Mouse (Mus musculus) effector memory CD4-positive, alpha-beta T cell, adult 7 months (primary cell): Measurements from ENCODE around the gene Pdcd2. TPM values are rescaled to one million over a fixed set of nuclear protein-coding genes. Genes with fewer than 3 reads are reported as not detected.

ENCODE experiments used
- polyA plus RNA-seq: library from polyadenylated mRNA; unstranded; fragments of 100-300 nt; shearing (Covaris generic); gene quantifications from one replicate; pipeline ENCODE4 v1.2.1, GENCODE M21; 2017

Pdcd2 gene
- polyA plus RNA-seq, result 64.0 TPM

GRCm38 (mm10) chr17:15526986-15527810 is at the start of gene Pdcd2:
Gene Pdcd2 (minus strand): TSS chr17:15527301.

DNA sequence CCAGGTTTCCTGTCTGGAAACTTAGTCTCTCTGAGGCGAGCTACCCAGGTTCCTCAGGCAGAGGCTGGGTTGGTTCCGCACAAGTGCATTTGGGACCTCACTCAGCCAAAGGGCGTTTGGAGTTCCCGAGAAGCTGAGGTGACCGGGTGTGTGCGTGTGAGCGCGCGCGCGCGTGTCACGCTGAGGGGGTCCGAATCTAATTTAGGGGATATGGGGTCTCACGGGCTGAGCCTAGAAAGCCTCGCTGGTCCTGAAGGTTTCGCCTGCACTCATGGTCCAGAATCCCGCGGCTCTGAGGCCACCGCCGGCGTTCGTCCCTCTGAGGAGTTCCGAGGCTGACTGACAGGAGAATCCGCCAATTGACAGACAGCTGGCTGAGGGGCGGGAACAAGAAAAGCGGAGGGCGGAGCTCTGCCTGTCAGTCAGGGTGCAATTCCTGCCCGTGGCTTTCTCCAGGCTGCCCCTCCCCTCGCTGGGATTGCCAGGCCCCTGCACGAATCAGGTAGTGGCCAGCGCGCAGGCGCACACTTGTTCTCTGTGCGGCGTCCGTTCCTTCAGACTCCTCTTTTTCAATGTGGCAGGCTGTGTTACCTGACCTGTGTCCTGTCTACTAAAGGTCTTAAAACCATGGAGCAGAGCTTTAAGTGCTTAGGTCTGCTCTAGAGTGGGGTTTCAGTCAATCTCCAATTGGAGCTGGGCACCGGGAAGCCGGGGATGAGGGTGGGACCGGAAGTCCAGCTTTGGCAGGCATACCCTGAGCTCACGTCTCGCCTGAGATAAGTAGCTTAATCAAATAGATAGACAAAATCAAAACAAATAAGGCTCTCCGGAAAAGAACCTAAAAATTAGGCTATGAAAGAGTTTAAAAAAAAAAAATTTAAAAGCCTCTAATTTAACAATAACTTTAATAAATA is 37.2 kb upstream of the Pdcd2 start, which contains the start of gene Prdm9:
Prdm9 (minus strand) TSS at position 341 of the 914 bp plus-strand sequence.

DNA sequence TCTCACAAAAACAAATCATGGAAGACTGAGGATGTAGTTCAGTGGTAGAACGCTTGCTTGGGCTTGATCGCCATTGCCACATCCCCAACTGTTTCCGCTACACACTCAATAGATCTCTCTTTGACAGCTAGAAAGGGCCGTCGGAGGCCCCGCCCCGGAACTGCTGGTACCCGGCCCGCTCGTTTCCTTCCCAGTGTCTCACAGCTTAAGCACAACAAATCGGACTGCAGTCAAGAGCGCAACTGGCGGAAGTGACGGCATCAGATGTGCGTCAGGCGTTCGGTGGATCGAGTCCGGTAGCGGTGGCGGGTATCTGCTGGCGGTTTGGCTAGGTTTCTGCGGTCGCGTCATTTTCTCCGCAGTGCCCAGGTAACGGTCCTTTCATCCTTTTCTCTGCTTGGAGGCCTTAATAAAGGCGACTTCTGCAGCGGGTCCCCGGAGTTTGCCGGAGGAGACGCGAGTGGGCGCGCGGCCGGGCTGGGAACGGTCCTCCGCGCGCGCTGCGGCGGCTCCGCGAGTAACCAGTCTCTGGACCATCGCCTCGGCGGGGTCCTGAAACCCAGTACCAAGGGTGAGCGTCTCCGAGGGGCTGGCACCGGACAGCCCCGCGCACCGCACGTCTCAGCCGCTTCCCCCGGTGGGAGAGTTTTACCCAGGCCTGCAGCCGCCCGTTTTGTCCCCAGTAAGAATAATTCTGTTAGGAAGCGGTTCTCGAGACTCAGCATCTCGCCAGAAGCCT is 27.3 kb downstream of the Pdcd2 start, which contains the start of the genes Psmb1 and Tbp:
Psmb1 (minus strand) TSS at position 96 of the 739 bp plus-strand sequence.
Tbp (plus strand) TSS at position 233 of the 739 bp plus-strand sequence.

Other genes with a start within 250 kb of the Pdcd2 start
- 0.17 TPM for gene Dll1, start 150.4 kb downstream of the Pdcd2 start, polyA plus RNA-seq
- 39.5 TPM for gene Fam120b, start 131.1 kb downstream of the Pdcd2 start, polyA plus RNA-seq
- 215 TPM for gene Psmb1, start 27.6 kb downstream of the Pdcd2 start, polyA plus RNA-seq
- gene Tbp, start 27.4 kb downstream of the Pdcd2 start, polyA plus RNA-seq, result 32.8 TPM
- gene Prdm9, start 37.1 kb upstream of the Pdcd2 start, polyA plus RNA-seq, result 5.4 TPM
- gene Chd1, start 177.7 kb upstream of the Pdcd2 start, polyA plus RNA-seq, result 144 TPM